In genomic region chr9:118570865-118571264, GRCm38 (mm10) we compare ENCODE assay signal across 21 mouse cellular contexts. TPM values are rescaled to one million over a fixed set of nuclear protein-coding genes. Genes with fewer than 3 reads are reported as not detected.
DNase-seq lines count a peak whose midpoint lies in the region; ATAC-seq and TF ChIP-seq lines count a peak whose summit lies in the region.
"Had no signal": no experiment of that assay in that cellular context is flagged by ENCODE, and none has a peak within 500 bp of the region (broad histone marks: within the 10 kb centered on the region; RNA-seq: fewer than 3 reads in every experiment).

No protein-coding gene starts in this region.

- H3K9me3 ChIP-seq in intestine, postnatal 0 days (ENCODE audit: control insufficient read depth), result no peaks in the 10 kb centered on the region
- no peaks in the 10 kb centered on the region for H3K9me3 ChIP-seq in intestine, embryonic 16.5 days (ENCODE audit: control insufficient read depth, low read length)
- H3K9me3 ChIP-seq in lung, postnatal 0 days (ENCODE audit: low read length), result no peaks in the 10 kb centered on the region
- H3K9me3 ChIP-seq: forebrain, embryonic 13.5 days; heart, embryonic 15.5 days; intestine, embryonic 15.5 days; neural tube, embryonic 13.5 days had no signal

- H3K4me1 ChIP-seq in cerebellum, adult 2 months (ENCODE audit: control insufficient read depth, insufficient read depth, low read length), result peaks cover 21% of the 10 kb centered on the region
- no peaks in the 10 kb centered on the region for H3K4me1 ChIP-seq in intestine, postnatal 0 days (replicated peaks; ENCODE audit: control insufficient read depth, insufficient read depth, low read length)
- H3K4me1 ChIP-seq in intestine, embryonic 16.5 days (ENCODE audit: control insufficient read depth, insufficient read depth, low read length), result no peaks in the 10 kb centered on the region
- H3K4me1 ChIP-seq in lung, postnatal 0 days (ENCODE audit: insufficient read depth, low read depth, low read length), result no peaks in the 10 kb centered on the region
- H3K4me1 ChIP-seq in cortical plate, adult 2 months (ENCODE audit: control insufficient read depth, insufficient read depth, low read length), result no peaks in the 10 kb centered on the region
- H3K4me1 ChIP-seq: forebrain, embryonic 13.5 days; heart, embryonic 15.5 days; intestine, embryonic 15.5 days; neural tube, embryonic 13.5 days had no signal

- TF ChIP-seq POLR2A in cerebellum, adult 2 months (IDR thresholded peaks at IDR 0.05; ENCODE audit: borderline replicate concordance, insufficient read depth, low read length), result no peak
- no peak for TF ChIP-seq POLR2A in cortical plate, adult 2 months (IDR thresholded peaks at IDR 0.05; ENCODE audit: extremely low read depth, insufficient read depth, low read length)

- H3K4me2 ChIP-seq in intestine, postnatal 0 days (replicated peaks; ENCODE audit: low read depth), result no peak overlapping the region
- no peak overlapping the region for H3K4me2 ChIP-seq in intestine, embryonic 16.5 days (ENCODE audit: low read depth, low read length)
- no peak overlapping the region for H3K4me2 ChIP-seq in lung, postnatal 0 days (replicated peaks; ENCODE audit: low read depth, low read length)
- H3K4me2 ChIP-seq: forebrain, embryonic 13.5 days; heart, embryonic 15.5 days; hindbrain, embryonic 14.5 days; intestine, embryonic 15.5 days; neural tube, embryonic 13.5 days had no signal

- no peak overlapping the region for H3K9ac ChIP-seq in intestine, postnatal 0 days (ENCODE audit: low read depth, low read length)
- no peak overlapping the region for H3K9ac ChIP-seq in intestine, embryonic 16.5 days (ENCODE audit: low read depth, low read length)
- H3K9ac ChIP-seq in lung, postnatal 0 days (replicated peaks; ENCODE audit: low read depth), result no peak overlapping the region
- H3K9ac ChIP-seq: forebrain, embryonic 13.5 days; heart, embryonic 15.5 days; hindbrain, embryonic 14.5 days; intestine, embryonic 15.5 days; neural tube, embryonic 13.5 days had no signal

- H3K4me3 ChIP-seq in cerebellum, adult 2 months (replicated peaks; ENCODE audit: insufficient read depth, low read depth, low read length), result no peak overlapping the region
- H3K4me3 ChIP-seq in intestine, postnatal 0 days (ENCODE audit: low read depth, low read length), result no peak overlapping the region
- no peak overlapping the region for H3K4me3 ChIP-seq in intestine, embryonic 16.5 days (ENCODE audit: low read length)
- no peak overlapping the region for H3K4me3 ChIP-seq in lung, postnatal 0 days (ENCODE audit: low read depth, low read length)
- no peak overlapping the region for H3K4me3 ChIP-seq in cortical plate, adult 2 months (ENCODE audit: insufficient read depth, low read length)
- H3K4me3 ChIP-seq: forebrain, embryonic 13.5 days; heart, embryonic 15.5 days; intestine, embryonic 15.5 days; myocyte; neural tube, embryonic 13.5 days had no signal

- no peak for ATAC-seq in intestine, postnatal 0 days
- ATAC-seq in intestine, embryonic 16.5 days, result no peak
- no peak for ATAC-seq in lung, postnatal 0 days
- ATAC-seq: forebrain, embryonic 13.5 days; intestine, embryonic 15.5 days had no signal

- DNase-seq in cerebellum, adult 2 months, result no peak
- DNase-seq in cerebellum, adult 11 months, result no peak
- no peak for DNase-seq in lung, postnatal 0 days (ENCODE audit: low spot score)
- no peak for DNase-seq in lung, adult 18-20 months
- no peak for DNase-seq in frontal cortex, postnatal 36 days (ENCODE audit: low spot score in 2 of 2)
- DNase-seq: adrenal gland, postnatal 14 days; embryo, embryonic 11 days; heart, postnatal 4 days; lung, adult 2 months; lung, postnatal 4 days; midbrain, embryonic 14.5 days; retina, postnatal 1 day had no signal

- 78% methylated on average over 4 of the region's 4 CpGs for WGBS in cerebellum, adult 2 months
- 74% methylated on average over 4 of the region's 4 CpGs for WGBS in intestine, postnatal 0 days
- WGBS in intestine, embryonic 16.5 days, result 73% methylated on average over 4 of the region's 4 CpGs
- 78% methylated on average over 4 of the region's 4 CpGs for WGBS in lung, postnatal 0 days

- H3K27ac ChIP-seq in cerebellum, adult 2 months (ENCODE audit: insufficient read depth, low read length), result 0 out of 2 replicates have a peak overlapping the region, but pooled peaks have one; percentile 19
- H3K27ac ChIP-seq in intestine, postnatal 0 days (ENCODE audit: low read depth, low read length), result no peak overlapping the region
- no peak overlapping the region for H3K27ac ChIP-seq in intestine, embryonic 16.5 days (ENCODE audit: low read length)
- no peak overlapping the region for H3K27ac ChIP-seq in lung, postnatal 0 days (ENCODE audit: low read length)
- no peak overlapping the region for H3K27ac ChIP-seq in cortical plate, adult 2 months (ENCODE audit: insufficient read depth, low read length)
- H3K27ac ChIP-seq: forebrain, embryonic 13.5 days; heart, embryonic 15.5 days; hindbrain, embryonic 14.5 days; intestine, embryonic 15.5 days; neural tube, embryonic 13.5 days had no signal

- no peaks in the 10 kb centered on the region for H3K27me3 ChIP-seq in cerebellum, adult 2 months (ENCODE audit: control insufficient read depth, insufficient read depth, low read length)
- H3K27me3 ChIP-seq in intestine, postnatal 0 days (replicated peaks; ENCODE audit: control insufficient read depth, insufficient read depth, low read length), result no peaks in the 10 kb centered on the region
- no peaks in the 10 kb centered on the region for H3K27me3 ChIP-seq in intestine, embryonic 16.5 days (replicated peaks; ENCODE audit: control insufficient read depth, insufficient read depth, low read length)
- no peaks in the 10 kb centered on the region for H3K27me3 ChIP-seq in lung, postnatal 0 days (replicated peaks; ENCODE audit: insufficient read depth, low read length)
- H3K27me3 ChIP-seq: forebrain, embryonic 13.5 days; heart, embryonic 15.5 days; intestine, embryonic 15.5 days; neural tube, embryonic 13.5 days had no signal

- peak; percentile 25; the same call in 1 of the 2 replicates for TF ChIP-seq CTCF in cerebellum, adult 2 months (IDR thresholded peaks at IDR 0.05; ENCODE audit: borderline replicate concordance, insufficient read depth, low read depth, low read length)
- TF ChIP-seq CTCF in intestine, postnatal 0 days (IDR thresholded peaks at IDR 0.05; ENCODE audit: low read depth), result peak; percentile 37; the same call in 1 of the 2 replicates
- peak; percentile 11; the same call in 1 of the 2 replicates for TF ChIP-seq CTCF in lung, postnatal 0 days (IDR thresholded peaks at IDR 0.05)
- 0 out of 2 replicates have a peak, but pooled peaks have one; percentile 34 for TF ChIP-seq CTCF in cortical plate, adult 2 months (IDR thresholded peaks at IDR 0.05; ENCODE audit: extremely low read depth, insufficient read depth, low read length)

- TF ChIP-seq EP300 in lung, postnatal 0 days (IDR thresholded peaks at IDR 0.05), result no peak

- peaks cover 89% of the 10 kb centered on the region for H3K36me3 ChIP-seq in intestine, postnatal 0 days (ENCODE audit: control insufficient read depth, insufficient read depth)
- peaks cover 31% of the 10 kb centered on the region for H3K36me3 ChIP-seq in intestine, embryonic 16.5 days (ENCODE audit: control insufficient read depth, insufficient read depth, low read length)
- peaks cover 51% of the 10 kb centered on the region for H3K36me3 ChIP-seq in lung, postnatal 0 days (ENCODE audit: insufficient read depth, low read length)

RNA-seq across cellular contexts. Expression of gene Itga9, which starts 35.6 kb away (rescaled TPM):
- 1.6 and 2.2 TPM in 2 replicates for polyA plus RNA-seq in cerebellum, adult 2 months (2012; rRNA removed)
- polyA plus RNA-seq in intestine, postnatal 0 days (2015; fragmentation: Nextera tagmentation; extraction: Ambion mirVana), result 5.9 and 6.2 TPM in 2 replicates
- 3.5 and 3.7 TPM in 2 replicates for polyA plus RNA-seq in intestine, embryonic 16.5 days (2015; fragmentation: Nextera tagmentation; extraction: Ambion mirVana)
- 22.0 and 24.2 TPM in 2 replicates for polyA plus RNA-seq in lung, postnatal 0 days (2015; fragmentation: Nextera tagmentation; extraction: Ambion mirVana)
- polyA plus RNA-seq in cortical plate, adult 2 months (2012; rRNA removed), result 2.5 and 3.3 TPM in 2 replicates
